Mouse (Mus musculus) neural tube, embryonic 13.5 days (tissue): ENCODE measurements around the gene Atp2a3. TPM values are rescaled to one million over a fixed set of nuclear protein-coding genes. Genes with fewer than 3 reads are reported as not detected.

Experiments used
- ATAC-seq: fragments of 200-750 bp; cut with Nextera tagmentation; 2 replicates; pipeline ENCODE4 v1.8.0; 2017; ENCODE audit warnings: low read depth, mild to moderate bottlenecking, moderate TSS enrichment, moderate library complexity
- H3K27ac ChIP-seq: fragments of 300-500 bp; sonication (generic); replicated peaks from 2 replicates; pipeline ENCODE4 v1.5.1; 2015; ENCODE audit warnings: moderate library complexity, mild to moderate bottlenecking, inconsistent platforms
- H3K27me3 ChIP-seq: fragments of 300-500 bp; sonication (generic); 2 replicates; pipeline ENCODE4 v1.6.1; 2015; ENCODE audit warnings: mild to moderate bottlenecking, inconsistent platforms
- H3K36me3 ChIP-seq: fragments of 300-500 bp; sonication (generic); 2 replicates; pipeline ENCODE4 v1.6.1; 2015; ENCODE audit warnings: mild to moderate bottlenecking, inconsistent platforms
- H3K4me1 ChIP-seq: fragments of 300-500 bp; sonication (generic); replicated peaks from 2 replicates; pipeline ENCODE4 v1.6.1; 2015; ENCODE audit warnings: inconsistent platforms
- H3K4me2 ChIP-seq: fragments of 300-500 bp; sonication (generic); 2 replicates; pipeline ENCODE4 v1.6.1; 2015; ENCODE audit warnings: inconsistent platforms, mild to moderate bottlenecking, moderate library complexity
- H3K4me3 ChIP-seq: fragments of 300-500 bp; sonication (generic); 2 replicates; pipeline ENCODE4 v1.5.1; 2015; ENCODE audit warnings: mild to moderate bottlenecking, inconsistent platforms
- H3K9ac ChIP-seq: fragments of 300-500 bp; sonication (generic); 2 replicates; pipeline ENCODE4 v1.6.1; 2015; ENCODE audit warnings: moderate library complexity, mild to moderate bottlenecking, inconsistent platforms
- H3K9me3 ChIP-seq: fragments of 300-500 bp; sonication (generic); 2 replicates; pipeline ENCODE4 v1.6.1; 2016; ENCODE audit warnings: inconsistent platforms
- WGBS: fragments of 180-500 bp; shearing (Covaris S2); methylation state at CpG from one replicate; pipeline ENCODE4 v1.1.7; 2015; 5-methylcytosine and 5-hydroxymethylcytosine counted together
- polyA plus RNA-seq: library from polyadenylated mRNA; unstranded; fragments of >200 nt; fragmentation: Nextera tagmentation; extraction: Ambion mirVana; gene quantifications from 2 replicates; pipeline ENCODE4 v1.2.1, GENCODE M21; 2015

Gene Atp2a3
- polyA plus RNA-seq, 1 experiment from 2014 or later: 0.80 TPM

DNA sequence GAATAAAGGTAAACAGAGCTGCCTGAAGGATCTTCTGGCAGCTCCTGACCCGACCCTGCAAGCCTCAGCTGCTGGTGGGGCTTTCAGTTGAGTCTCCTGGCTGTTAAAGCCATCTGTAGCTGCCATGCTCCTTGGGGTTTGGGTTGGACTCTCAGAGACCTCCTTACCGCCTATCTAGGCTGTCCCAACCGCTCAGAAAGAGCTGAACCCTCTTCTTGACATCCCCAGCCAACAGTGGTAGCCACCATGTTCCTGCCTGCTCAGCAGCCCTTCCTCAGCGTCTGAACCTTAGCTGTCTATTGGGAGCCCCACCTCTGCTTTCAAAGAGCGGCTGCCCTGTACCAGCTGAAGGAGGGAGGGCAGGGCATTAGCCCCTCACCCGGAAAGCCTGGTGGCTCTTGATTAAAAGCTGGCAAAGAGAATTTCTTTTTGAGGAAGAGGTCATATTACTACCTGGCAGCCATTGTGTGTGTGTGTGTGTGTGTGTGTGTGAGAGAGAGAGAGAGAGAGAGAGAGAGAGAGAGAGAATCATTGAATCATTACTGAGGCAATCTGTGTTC lies 14.3 kb upstream of the Atp2a3 start:
- no peaks in the 10 kb centered on the region for H3K9me3 ChIP-seq
- H3K36me3 ChIP-seq: no peaks in the 10 kb centered on the region
- H3K4me1 ChIP-seq: peaks cover 7% of the 10 kb centered on the region; the same call in 1 of the 2 replicates
- 57% methylated on average over 6 of the region's 6 CpGs for WGBS
- no peak overlapping the region for H3K4me2 ChIP-seq
- H3K27me3 ChIP-seq: no peaks in the 10 kb centered on the region
- no peak overlapping the region; the same call in 1 of the 2 replicates for H3K27ac ChIP-seq
- ATAC-seq: no peak
- no peak overlapping the region for H3K4me3 ChIP-seq
- no peak overlapping the region for H3K9ac ChIP-seq

DNA sequence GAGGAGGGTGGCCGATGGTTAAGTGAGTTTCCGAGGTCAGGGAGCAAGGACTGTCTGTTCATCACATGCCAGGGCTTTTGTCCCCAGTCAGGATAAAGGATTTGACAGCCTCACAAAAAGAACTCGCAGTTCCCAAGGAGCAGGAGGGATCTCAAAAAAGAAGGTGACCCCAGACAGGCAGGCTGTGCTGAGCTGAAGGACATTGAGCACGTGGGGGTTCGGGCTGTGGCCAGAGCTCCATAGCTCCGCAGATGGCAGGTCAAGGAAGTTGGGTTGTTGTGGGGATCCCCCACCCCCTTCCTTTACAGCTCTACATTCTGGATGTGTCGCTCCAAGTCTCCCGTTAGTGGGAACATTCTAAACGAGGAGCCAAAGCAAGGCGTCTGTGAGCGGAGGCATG lies 13.1 kb upstream of the Atp2a3 start:
- no peak for ATAC-seq
- H3K27me3 ChIP-seq: no peaks in the 10 kb centered on the region

DNA sequence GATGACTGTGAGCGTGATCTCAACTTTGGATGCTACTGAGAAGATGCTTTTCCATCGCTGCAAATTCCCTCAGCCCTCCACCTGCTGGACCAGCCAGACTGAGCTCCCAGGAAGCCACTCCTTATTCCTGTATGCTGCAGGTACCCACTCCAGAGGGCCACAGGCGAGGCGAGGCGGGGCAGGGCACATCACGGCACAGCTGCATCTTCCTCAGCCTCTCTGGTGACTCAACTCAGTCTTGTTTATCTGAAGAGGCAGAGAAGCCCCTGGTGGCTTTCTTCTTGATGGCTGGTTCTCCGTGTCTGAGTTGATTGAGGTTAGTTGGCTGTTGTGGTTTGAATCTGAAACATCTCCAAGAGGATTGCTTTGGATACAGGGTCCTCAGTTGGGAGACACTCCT lies 12.7 kb upstream of the Atp2a3 start:
- no peaks in the 10 kb centered on the region for H3K27me3 ChIP-seq
- no peaks in the 10 kb centered on the region for H3K9me3 ChIP-seq
- 78% methylated on average over 7 of the region's 7 CpGs for WGBS
- H3K4me2 ChIP-seq: no peak overlapping the region
- no peak overlapping the region for H3K27ac ChIP-seq
- H3K36me3 ChIP-seq: no peaks in the 10 kb centered on the region
- ATAC-seq: no peak
- H3K4me3 ChIP-seq: no peak overlapping the region
- H3K4me1 ChIP-seq: peaks cover 7% of the 10 kb centered on the region; the same call in 1 of the 2 replicates
- H3K9ac ChIP-seq: no peak overlapping the region

More for the DNA sequence above, 13.1 kb upstream of the Atp2a3 start:
- H3K4me1 ChIP-seq: peaks cover 7% of the 10 kb centered on the region; the same call in 1 of the 2 replicates
- H3K36me3 ChIP-seq: no peaks in the 10 kb centered on the region
- no peak overlapping the region for H3K9ac ChIP-seq
- no peaks in the 10 kb centered on the region for H3K9me3 ChIP-seq
- H3K4me3 ChIP-seq: no peak overlapping the region
- no peak overlapping the region for H3K27ac ChIP-seq
- no peak overlapping the region for H3K4me2 ChIP-seq
- 40% methylated on average over 11 of the region's 11 CpGs for WGBS

DNA sequence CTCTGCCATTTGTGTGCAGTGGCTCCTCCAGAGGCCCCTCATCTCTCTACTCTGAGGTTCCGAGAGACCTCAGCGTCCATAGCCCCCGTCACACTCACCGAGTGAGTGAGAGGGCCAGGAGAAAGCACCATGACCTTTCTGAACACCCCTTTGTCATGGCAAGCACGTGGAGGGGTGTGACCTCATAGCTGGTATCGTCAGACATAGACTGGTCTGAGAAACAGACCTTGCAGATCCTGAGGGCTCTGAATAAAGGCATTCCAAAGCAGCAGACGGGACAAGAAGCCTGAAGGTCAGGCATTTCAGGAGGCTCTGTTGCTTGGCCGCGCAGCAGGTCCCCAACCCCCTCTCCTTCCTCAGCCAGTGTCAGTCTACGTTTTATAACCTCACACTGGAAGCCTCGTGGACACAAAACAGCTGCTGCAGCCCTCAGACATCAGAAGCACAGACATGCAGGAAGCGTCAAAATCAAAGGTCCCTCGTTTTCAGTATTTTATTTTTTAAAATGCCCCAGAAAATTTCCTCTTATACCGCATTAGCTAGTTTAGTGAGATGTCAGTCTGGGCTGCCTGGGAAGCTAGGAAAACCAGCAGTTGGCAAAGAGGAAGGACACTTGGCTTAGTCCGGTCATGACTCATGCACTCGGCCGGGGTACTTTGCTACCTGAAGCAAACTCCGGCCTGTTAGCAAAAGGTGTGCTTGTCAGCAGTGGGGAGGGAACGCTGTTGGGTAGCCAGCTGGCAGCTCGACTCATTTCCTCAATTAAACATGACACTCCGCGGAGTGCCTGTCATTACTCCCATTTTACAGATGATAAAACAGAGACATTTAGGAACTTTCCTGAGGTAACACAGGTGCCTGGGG lies 9.6 kb upstream of the Atp2a3 start:
- Histone ChIP-seq H3K27ac (no peak overlapping the region), H3K4me2 (no peak overlapping the region), H3K27me3 (no peaks in the 10 kb centered on the region), H3K36me3 (no peaks in the 10 kb centered on the region), H3K9me3 (no peaks in the 10 kb centered on the region), H3K4me3 (no peak overlapping the region), H3K4me1 (peaks cover 7% of the 10 kb centered on the region; the same call in 1 of the 2 replicates), H3K9ac (no peak overlapping the region)
- no peak for ATAC-seq
- WGBS: 69% methylated on average over 22 of the region's 22 CpGs

GRCm38 (mm10) chr11:72952226-72952625 lies 8.7 kb upstream of the Atp2a3 start:
- H3K4me1 ChIP-seq: peaks cover 7% of the 10 kb centered on the region; the same call in 1 of the 2 replicates
- H3K9me3 ChIP-seq: no peaks in the 10 kb centered on the region
- no peaks in the 10 kb centered on the region for H3K36me3 ChIP-seq
- no peak overlapping the region for H3K27ac ChIP-seq
- no peak overlapping the region for H3K4me3 ChIP-seq
- no peak overlapping the region for H3K9ac ChIP-seq
- H3K27me3 ChIP-seq: 0 out of 2 replicates have a peak, but pooled peaks cover 4% of the 10 kb centered on the region
- WGBS: 63% methylated on average over 3 of the region's 3 CpGs
- H3K4me2 ChIP-seq: no peak overlapping the region
- ATAC-seq: no peak

DNA sequence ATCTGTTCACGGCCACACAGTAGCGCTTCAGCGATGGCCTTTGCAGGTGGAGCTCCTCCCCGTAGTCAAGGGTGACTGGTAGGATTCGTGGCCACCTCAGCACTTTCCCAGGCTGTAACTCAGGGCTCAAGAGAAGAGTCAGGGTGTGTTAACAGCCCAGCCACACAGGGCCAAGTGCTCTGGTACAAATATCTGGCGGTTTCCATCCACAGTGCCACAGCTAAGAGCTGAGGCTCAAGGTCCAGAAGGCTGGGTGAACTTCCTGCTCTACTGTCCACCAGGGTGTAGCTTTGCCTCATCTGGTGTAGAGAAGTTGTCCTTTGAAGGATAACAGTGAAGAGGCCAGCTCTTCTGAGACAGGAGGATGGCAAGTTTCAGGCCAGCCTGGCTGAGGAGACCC lies 8.3 kb upstream of the Atp2a3 start:
- Histone ChIP-seq H3K9ac (no peak overlapping the region), H3K4me3 (no peak overlapping the region), H3K9me3 (no peaks in the 10 kb centered on the region), H3K27ac (no peak overlapping the region), H3K4me2 (no peak overlapping the region), H3K36me3 (no peaks in the 10 kb centered on the region), H3K27me3 (0 out of 2 replicates have a peak, but pooled peaks cover 4% of the 10 kb centered on the region), H3K4me1 (peaks cover 3% of the 10 kb centered on the region; the same call in 1 of the 2 replicates)
- no peak for ATAC-seq
- 88% methylated on average over 6 of the region's 6 CpGs for WGBS

- H3K4me2 ChIP-seq: no peak overlapping the region
- H3K9ac ChIP-seq: no peak overlapping the region
- H3K4me3 ChIP-seq: no peak overlapping the region
- 81% methylated on average over 1 of the region's 1 CpGs for WGBS
- no peak overlapping the region for H3K27ac ChIP-seq
- H3K36me3 ChIP-seq: no peaks in the 10 kb centered on the region
- H3K4me1 ChIP-seq: 0 out of 2 replicates have a peak, but pooled peaks cover 3% of the 10 kb centered on the region
- ATAC-seq: no peak
- no peaks in the 10 kb centered on the region for H3K9me3 ChIP-seq
- 0 out of 2 replicates have a peak, but pooled peaks cover 4% of the 10 kb centered on the region for H3K27me3 ChIP-seq
Measured at GRCm38 (mm10) chr11:72953116-72953439, 7.9 kb upstream of the Atp2a3 start.

- 86% methylated on average over 4 of the region's 4 CpGs for WGBS
- H3K4me3 ChIP-seq: no peak overlapping the region
- no peak for ATAC-seq
Measured at GRCm38 (mm10) chr11:72953440-72954151, 7.4 kb upstream of the Atp2a3 start.

DNA sequence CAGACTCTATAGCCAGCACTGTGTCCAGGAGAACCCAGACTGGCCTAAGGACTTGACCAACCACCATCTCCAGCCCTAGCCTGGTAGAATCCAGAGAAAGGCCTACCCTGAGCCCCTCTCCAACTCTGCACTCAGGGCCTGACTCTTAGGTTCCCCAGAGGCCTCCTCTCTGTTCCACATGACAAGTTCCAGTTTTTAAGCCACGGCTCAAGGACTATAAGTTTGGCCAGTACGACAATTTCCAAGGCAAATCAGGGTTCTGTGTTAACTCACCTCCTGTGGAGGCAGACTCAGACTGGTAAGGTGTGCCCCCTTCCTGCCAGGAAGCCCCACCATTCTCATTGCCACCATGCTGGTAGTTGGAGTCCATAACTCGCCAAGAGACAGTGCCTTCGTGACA lies 6.8 kb upstream of the Atp2a3 start:
- no peak for ATAC-seq
- Histone ChIP-seq H3K27me3 (peaks cover 8% of the 10 kb centered on the region), H3K9ac (no peak overlapping the region), H3K4me3 (no peak overlapping the region), H3K36me3 (no peaks in the 10 kb centered on the region), H3K27ac (no peak overlapping the region), H3K9me3 (no peaks in the 10 kb centered on the region), H3K4me2 (no peak overlapping the region), H3K4me1 (0 out of 2 replicates have a peak, but pooled peaks cover 3% of the 10 kb centered on the region)
- 85% methylated on average over 4 of the region's 4 CpGs for WGBS

More at GRCm38 (mm10) chr11:72953440-72954151, 7.4 kb upstream of the Atp2a3 start:
- H3K9me3 ChIP-seq: no peaks in the 10 kb centered on the region
- 0 out of 2 replicates have a peak, but pooled peaks cover 3% of the 10 kb centered on the region for H3K4me1 ChIP-seq
- H3K36me3 ChIP-seq: no peaks in the 10 kb centered on the region
- H3K4me2 ChIP-seq: no peak overlapping the region
- H3K9ac ChIP-seq: no peak overlapping the region
- H3K27ac ChIP-seq: no peak overlapping the region
- 0 out of 2 replicates have a peak, but pooled peaks cover 4% of the 10 kb centered on the region for H3K27me3 ChIP-seq

- Histone ChIP-seq H3K4me2 (no peak overlapping the region), H3K9me3 (no peaks in the 10 kb centered on the region), H3K27me3 (peaks cover 21% of the 10 kb centered on the region), H3K9ac (no peak overlapping the region), H3K27ac (no peak overlapping the region), H3K36me3 (no peaks in the 10 kb centered on the region), H3K4me3 (no peak overlapping the region), H3K4me1 (0 out of 2 replicates have a peak, but pooled peaks cover 3% of the 10 kb centered on the region)
- 72% methylated on average over 5 of the region's 5 CpGs for WGBS
- no peak for ATAC-seq
Measured at GRCm38 (mm10) chr11:72955339-72955974, 5.5 kb upstream of the Atp2a3 start.

- H3K9ac ChIP-seq: no peak overlapping the region
- no peak overlapping the region for H3K4me2 ChIP-seq
- H3K4me3 ChIP-seq: no peak overlapping the region
- H3K27me3 ChIP-seq: peaks cover 39% of the 10 kb centered on the region
- WGBS: 72% methylated on average over 2 of the region's 2 CpGs
- peaks cover 15% of the 10 kb centered on the region for H3K4me1 ChIP-seq
- no peak for ATAC-seq
- no peak overlapping the region for H3K27ac ChIP-seq
- H3K9me3 ChIP-seq: no peaks in the 10 kb centered on the region
- H3K36me3 ChIP-seq: no peaks in the 10 kb centered on the region
Measured at GRCm38 (mm10) chr11:72957318-72957717, 3.7 kb upstream of the Atp2a3 start.
